Mouse (Mus musculus) erythroblast, embryonic 14.5 days (primary cell): ENCODE measurements around the gene Rabep2. TPM values are rescaled to one million over a fixed set of nuclear protein-coding genes. Genes with fewer than 3 reads are reported as not detected.

Experiments
- H3K27me3 ChIP-seq: 2 replicates; pipeline ENCODE4 v1.6.1; 2012; ENCODE audit warnings: inconsistent platforms; ENCODE audit not compliant: control insufficient read depth
- H3K36me3 ChIP-seq: 2 replicates; pipeline ENCODE4 v1.6.1; 2012; ENCODE audit warnings: mild to moderate bottlenecking, inconsistent platforms; ENCODE audit not compliant: control insufficient read depth
- H3K4me1 ChIP-seq: 2 replicates; pipeline ENCODE4 v1.6.1; 2012; ENCODE audit warnings: inconsistent platforms; ENCODE audit not compliant: control insufficient read depth
- H3K4me3 ChIP-seq: replicated peaks from 2 replicates; pipeline ENCODE3; 2012; ENCODE audit warnings: moderate library complexity, mild to moderate bottlenecking, inconsistent platforms
- H3K9me3 ChIP-seq: 2 replicates; pipeline ENCODE4 v1.6.1; 2012; ENCODE audit warnings: low read length, inconsistent platforms, mixed read lengths; ENCODE audit not compliant: control insufficient read depth
- GATA1 ChIP-seq: IDR thresholded peaks from 2 replicates; pipeline ENCODE4 v1.6.1; 2012; ENCODE audit warnings: low read length, inconsistent platforms, mixed read lengths
- TAL1 ChIP-seq: IDR thresholded peaks from 3 replicates; pipeline ENCODE4 v1.6.1; 2012; ENCODE audit warnings: low read length, inconsistent platforms, mixed read lengths
- polyA plus RNA-seq: library from polyadenylated mRNA; stranded (reverse); fragments of >175 nt; gene quantifications from 2 replicates; pipeline ENCODE4 v1.2.3, GENCODE M21; 2012

Rabep2 gene
- polyA plus RNA-seq, 1 experiment = 0.68 TPM

DNA sequence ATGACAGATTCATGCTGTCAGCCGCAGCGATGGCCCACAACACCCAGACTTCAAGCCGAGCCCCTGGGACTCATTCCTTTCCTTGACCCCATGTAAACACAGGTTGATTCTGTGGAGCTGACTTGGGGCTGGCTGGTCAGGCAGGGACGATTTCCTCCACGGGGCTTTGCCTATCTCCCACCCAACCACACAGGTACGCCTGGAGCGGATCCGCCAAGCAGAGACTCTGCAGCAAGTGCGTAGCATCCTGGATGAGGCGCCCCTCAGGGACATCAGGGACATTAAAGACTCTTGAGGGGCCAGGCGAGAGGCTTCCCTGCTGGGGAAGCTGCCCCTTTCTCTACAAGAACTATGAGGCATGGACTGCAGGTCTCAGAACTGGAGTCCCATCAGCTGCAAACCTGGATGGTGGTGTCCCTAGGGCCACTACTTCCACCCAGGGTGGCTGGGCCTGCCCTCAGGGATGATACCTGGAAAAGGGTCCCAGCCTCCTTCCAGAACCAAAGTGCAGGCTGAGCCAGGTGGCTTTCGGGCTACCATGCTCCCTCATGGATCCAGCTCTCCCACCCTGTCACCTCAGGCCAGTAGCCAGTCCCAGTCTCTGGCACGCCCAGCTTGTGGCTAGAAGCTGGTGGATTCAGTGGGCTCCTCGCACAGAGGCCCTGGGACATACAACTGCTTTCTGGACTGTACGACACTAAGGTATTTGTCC lies 16.7 kb downstream of the Rabep2 start:
- no peak for TF ChIP-seq TAL1
- H3K4me1 ChIP-seq = no peaks in the 10 kb centered on the region
- peaks cover 26% of the 10 kb centered on the region for H3K36me3 ChIP-seq
- no peak overlapping the region for H3K4me3 ChIP-seq
- H3K9me3 ChIP-seq = no peaks in the 10 kb centered on the region
- no peaks in the 10 kb centered on the region for H3K27me3 ChIP-seq

DNA sequence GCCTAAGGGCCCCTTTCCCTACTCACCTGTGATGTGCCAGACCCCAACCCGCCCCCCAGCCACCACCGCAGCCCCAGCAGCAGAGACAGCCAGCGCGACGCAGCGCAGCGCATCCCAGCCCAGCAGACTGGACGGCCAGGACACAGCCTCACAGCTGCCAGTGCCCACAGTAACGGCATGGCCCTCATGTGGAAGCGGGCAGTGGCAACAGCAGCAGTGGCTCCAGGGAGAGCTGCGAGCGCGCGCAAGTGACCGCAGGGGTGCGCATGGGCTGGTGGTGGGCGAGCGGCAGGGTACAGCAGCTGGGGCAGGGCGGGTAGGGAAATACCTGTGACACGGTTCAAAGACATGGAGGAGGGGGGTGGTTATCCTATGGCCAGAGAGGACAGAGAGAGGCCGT lies 17.7 kb downstream of the Rabep2 start:
- Histone ChIP-seq H3K27me3 (no peaks in the 10 kb centered on the region), H3K4me3 (no peak overlapping the region), H3K36me3 (peaks cover 26% of the 10 kb centered on the region), H3K9me3 (no peaks in the 10 kb centered on the region), H3K4me1 (no peaks in the 10 kb centered on the region)
- no peak for TF ChIP-seq GATA1
- TF ChIP-seq TAL1 = no peak

DNA sequence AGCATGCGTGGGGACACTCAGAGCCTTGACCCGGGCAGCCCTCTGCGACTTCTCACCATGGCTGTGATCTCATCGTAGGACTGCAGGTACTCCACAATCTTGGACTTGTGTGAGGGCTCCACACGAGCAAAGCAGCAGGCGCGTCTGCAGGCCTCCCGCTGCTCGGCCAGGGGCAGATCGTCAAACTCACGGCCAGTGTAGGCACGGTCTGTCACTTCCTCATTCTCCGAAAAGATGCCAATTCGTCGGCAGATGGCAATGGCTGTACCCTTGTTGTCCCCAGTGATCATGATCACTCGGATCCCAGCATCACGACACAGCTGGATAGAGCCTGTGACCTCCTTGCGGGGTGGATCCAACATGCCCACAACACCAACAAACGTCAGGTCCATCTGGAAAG lies 19.9 kb downstream of the Rabep2 start:
- Histone ChIP-seq H3K4me3 (no peak overlapping the region), H3K27me3 (no peaks in the 10 kb centered on the region), H3K4me1 (no peaks in the 10 kb centered on the region), H3K36me3 (peaks cover 26% of the 10 kb centered on the region), H3K9me3 (no peaks in the 10 kb centered on the region)
- TF ChIP-seq GATA1 (no peak), TAL1 (no peak)

DNA sequence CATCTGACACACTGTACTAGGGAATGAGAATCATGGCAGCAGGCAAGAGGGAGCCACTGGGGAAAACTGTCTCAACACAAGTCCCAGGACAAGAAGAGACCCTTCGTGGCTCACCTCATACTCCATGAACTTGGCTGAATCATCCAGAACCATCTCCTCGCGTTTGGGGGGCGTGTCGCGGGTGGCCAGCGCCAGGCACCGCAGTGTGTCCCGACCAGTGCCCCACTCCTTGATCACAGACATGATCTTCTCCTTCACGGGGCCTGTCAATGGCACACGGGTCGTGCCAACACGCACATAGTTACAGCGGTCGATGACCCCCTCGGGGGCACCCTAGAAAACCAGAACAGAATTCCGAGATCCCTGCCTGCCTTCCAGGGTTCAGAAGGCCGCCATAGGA lies 21.4 kb downstream of the Rabep2 start:
- Histone ChIP-seq H3K4me1 (no peaks in the 10 kb centered on the region), H3K36me3 (peaks cover 17% of the 10 kb centered on the region), H3K4me3 (no peak overlapping the region), H3K27me3 (no peaks in the 10 kb centered on the region), H3K9me3 (no peaks in the 10 kb centered on the region)
- TF ChIP-seq GATA1 = no peak
- no peak for TF ChIP-seq TAL1

GRCm38 (mm10) chr7:126450641-126451040 lies 22.1 kb downstream of the Rabep2 start:
- TF ChIP-seq GATA1 (no peak), TAL1 (no peak)
- peaks cover 11% of the 10 kb centered on the region for H3K36me3 ChIP-seq
- H3K4me3 ChIP-seq = no peak overlapping the region
- H3K4me1 ChIP-seq = no peaks in the 10 kb centered on the region
- no peaks in the 10 kb centered on the region for H3K27me3 ChIP-seq
- H3K9me3 ChIP-seq = no peaks in the 10 kb centered on the region

DNA sequence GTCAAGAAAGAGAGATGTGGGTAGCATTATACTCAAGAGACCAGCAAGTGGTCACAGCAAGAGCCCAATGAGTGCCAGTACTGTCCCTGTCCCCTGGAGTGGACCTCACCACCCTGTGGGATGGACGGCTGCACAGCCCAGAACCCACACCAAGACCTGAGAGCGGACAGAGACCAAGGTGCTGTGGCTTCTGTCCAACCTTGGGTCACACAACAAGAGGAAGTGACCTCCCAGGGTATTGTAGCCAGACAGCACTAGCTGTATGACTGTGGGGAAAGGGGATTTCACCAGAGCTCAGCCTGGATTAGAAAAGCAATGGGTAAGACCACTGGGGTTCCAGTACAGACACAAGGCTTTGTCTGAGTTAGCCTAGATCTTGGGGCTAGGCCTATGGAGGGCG lies 23.7 kb downstream of the Rabep2 start:
- Histone ChIP-seq H3K9me3 (no peaks in the 10 kb centered on the region), H3K27me3 (no peaks in the 10 kb centered on the region), H3K36me3 (no peaks in the 10 kb centered on the region), H3K4me1 (no peaks in the 10 kb centered on the region), H3K4me3 (no peak overlapping the region)
- TF ChIP-seq GATA1 (no peak), TAL1 (no peak)

DNA sequence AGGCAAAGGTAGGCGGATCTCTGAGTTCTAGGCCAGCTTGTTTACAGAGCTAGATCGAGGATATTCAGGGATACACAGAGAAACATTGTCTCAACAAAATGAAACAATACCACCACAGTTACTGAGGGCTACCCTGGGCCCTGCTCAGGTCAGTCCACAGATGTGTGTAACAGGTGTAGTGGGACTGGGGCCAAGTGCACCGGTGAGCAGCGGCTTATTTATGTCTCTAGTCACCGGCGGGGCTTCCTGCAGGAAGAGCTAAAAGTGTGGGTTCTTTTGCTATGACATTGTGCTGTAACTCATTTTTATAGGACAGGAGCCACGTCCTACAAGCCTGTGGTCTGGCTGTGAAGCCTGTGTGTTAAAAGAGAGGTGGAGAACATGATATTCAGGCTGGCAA lies 25.3 kb downstream of the Rabep2 start:
- no peaks in the 10 kb centered on the region for H3K9me3 ChIP-seq
- H3K27me3 ChIP-seq = no peaks in the 10 kb centered on the region
- TF ChIP-seq GATA1 (no peak), TAL1 (no peak)
- H3K36me3 ChIP-seq = no peaks in the 10 kb centered on the region
- H3K4me1 ChIP-seq = no peaks in the 10 kb centered on the region
- no peak overlapping the region for H3K4me3 ChIP-seq

DNA sequence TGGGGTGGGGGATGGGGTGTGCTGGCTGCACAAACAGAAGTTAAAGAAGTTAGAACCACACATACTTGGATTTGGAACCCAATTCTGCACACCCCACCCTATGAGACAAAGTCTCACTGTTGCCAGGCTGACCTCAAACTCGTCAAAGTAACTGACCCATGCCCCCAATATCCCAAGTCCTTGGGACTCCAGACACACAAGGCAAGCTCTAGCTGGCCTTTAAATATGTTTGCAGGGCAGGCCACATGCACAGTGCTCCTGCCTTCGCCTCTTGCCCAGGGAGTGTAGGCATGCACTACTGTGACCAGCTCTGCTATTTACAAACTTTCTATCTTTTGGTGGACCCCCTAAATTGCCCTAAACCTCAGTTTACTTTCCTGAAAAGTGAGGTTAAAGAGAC lies 26.7 kb downstream of the Rabep2 start:
- Histone ChIP-seq H3K4me1 (no peaks in the 10 kb centered on the region), H3K27me3 (no peaks in the 10 kb centered on the region), H3K9me3 (no peaks in the 10 kb centered on the region), H3K4me3 (no peak overlapping the region), H3K36me3 (no peaks in the 10 kb centered on the region)
- TF ChIP-seq GATA1 = no peak
- no peak for TF ChIP-seq TAL1

DNA sequence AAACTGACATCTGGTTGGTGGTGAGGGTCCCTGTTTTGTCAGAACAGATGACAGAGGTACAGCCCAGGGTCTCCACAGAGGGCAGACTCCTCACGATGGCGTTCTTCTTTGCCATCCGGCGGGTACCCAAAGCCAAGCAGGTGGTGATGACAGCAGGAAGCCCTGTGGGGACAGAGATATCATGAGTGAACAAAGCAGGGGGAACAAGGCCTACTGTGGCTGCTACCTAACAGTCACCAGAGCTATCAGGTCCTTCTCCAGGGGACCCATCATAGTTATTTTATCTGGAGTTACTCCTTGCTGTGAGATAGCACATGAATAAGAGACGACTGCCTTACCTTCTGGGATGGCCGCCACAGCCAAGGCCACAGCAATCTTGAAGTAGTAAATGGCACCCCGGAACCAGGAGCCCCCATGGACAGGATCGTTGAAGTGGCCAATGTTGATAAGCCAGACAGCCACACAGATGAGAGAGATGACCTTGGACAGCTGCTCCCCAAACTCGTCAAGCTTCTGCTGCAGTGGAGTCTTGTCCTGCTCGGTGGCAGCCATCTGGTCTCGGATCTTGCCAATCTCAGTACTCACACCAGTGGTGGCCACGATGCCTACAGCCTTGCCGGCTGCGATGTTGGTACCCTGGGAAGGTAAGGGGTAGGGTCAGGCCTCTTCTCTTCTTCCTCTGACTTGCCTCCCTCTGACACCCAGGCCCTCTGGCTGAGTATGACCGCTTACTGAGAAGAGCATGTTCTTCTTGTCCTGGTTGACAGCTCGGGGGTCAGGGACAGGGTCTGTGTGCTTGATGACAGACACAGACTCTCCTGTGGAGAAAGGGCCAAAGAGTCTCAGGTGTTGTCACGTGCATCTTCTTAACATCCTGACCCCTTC lies 28.1 kb downstream of the Rabep2 start:
- TF ChIP-seq GATA1 (no peak), TAL1 (no peak)
- Histone ChIP-seq H3K9me3 (no peaks in the 10 kb centered on the region), H3K4me1 (no peaks in the 10 kb centered on the region), H3K36me3 (no peaks in the 10 kb centered on the region), H3K4me3 (no peak overlapping the region), H3K27me3 (no peaks in the 10 kb centered on the region)
